Mouse (Mus musculus): ENCODE measurements around the gene Tmem179.

The Tmem179 gene

GRCm38 (mm10) chr12:112538356-112538755 is 21.8 kb upstream of the Tmem179 start:
- no peak for DNase-seq (ENCODE audit: low read depth in 1 of 2, low spot score in 2 of 2)

GRCm38 (mm10) chr12:112537233-112537632 is 20.7 kb upstream of the Tmem179 start:
- DNase-seq (ENCODE audit: low read depth in 1 of 2, low spot score in 2 of 2): no peak

- no peak for DNase-seq (ENCODE audit: low read depth in 1 of 2, low spot score in 2 of 2)
These were observed 17.2 kb upstream of the Tmem179 start for GRCm38 (mm10) chr12:112533758-112534157.

- no peak for DNase-seq (ENCODE audit: low read depth in 1 of 2, low spot score in 2 of 2)
These were observed 1.6 kb upstream of the Tmem179 start for GRCm38 (mm10) chr12:112518105-112518504.

- DNase-seq (ENCODE audit: low read depth in 1 of 2, low spot score in 2 of 2): no peak
These were observed 1.6 kb downstream of the Tmem179 start for GRCm38 (mm10) chr12:112514897-112515296.

GRCm38 (mm10) chr12:112510733-112511372 is 5.7 kb downstream of the Tmem179 start:
- DNase-seq (ENCODE audit: low read depth in 1 of 2, low spot score in 2 of 2): no peak

- no peak for DNase-seq (ENCODE audit: low read depth in 1 of 2, low spot score in 2 of 2)
These were observed 6.2 kb downstream of the Tmem179 start for GRCm38 (mm10) chr12:112510365-112510732.

- no peak for DNase-seq (ENCODE audit: low read depth in 1 of 2, low spot score in 2 of 2)
These were observed 8.6 kb downstream of the Tmem179 start for GRCm38 (mm10) chr12:112507984-112508383.

- DNase-seq (ENCODE audit: low read depth in 1 of 2, low spot score in 2 of 2): no peak
These were observed 9.3 kb downstream of the Tmem179 start for GRCm38 (mm10) chr12:112507264-112507663.

GRCm38 (mm10) chr12:112506267-112506666 is 10.3 kb downstream of the Tmem179 start:
- no peak for DNase-seq (ENCODE audit: low read depth in 1 of 2, low spot score in 2 of 2)

GRCm38 (mm10) chr12:112503003-112503771 is 13.4 kb downstream of the Tmem179 start:
- no peak for DNase-seq (ENCODE audit: low read depth in 1 of 2, low spot score in 2 of 2)

- DNase-seq (ENCODE audit: low read depth in 1 of 2, low spot score in 2 of 2): no peak
These were observed 17.9 kb downstream of the Tmem179 start for GRCm38 (mm10) chr12:112498683-112499082.

- no peak for DNase-seq (ENCODE audit: low read depth in 1 of 2, low spot score in 2 of 2)
These were observed 18.8 kb downstream of the Tmem179 start for GRCm38 (mm10) chr12:112497731-112498130.

GRCm38 (mm10) chr12:112496136-112496535 is 20.4 kb downstream of the Tmem179 start:
- DNase-seq (ENCODE audit: low read depth in 1 of 2, low spot score in 2 of 2): no peak

- no peak for DNase-seq (ENCODE audit: low read depth in 1 of 2, low spot score in 2 of 2)
These were observed 26.1 kb downstream of the Tmem179 start for GRCm38 (mm10) chr12:112490444-112490939.

GRCm38 (mm10) chr12:112489535-112489934 is 27.0 kb downstream of the Tmem179 start:
- no peak for DNase-seq (ENCODE audit: low read depth in 1 of 2, low spot score in 2 of 2)

GRCm38 (mm10) chr12:112489134-112489533 is 27.4 kb downstream of the Tmem179 start, which contains the start of gene A530016L24Rik:
Gene A530016L24Rik, plus strand, starts transcription at chr12:112489448.
- no peak for DNase-seq (ENCODE audit: low read depth in 1 of 2, low spot score in 2 of 2)

- DNase-seq (ENCODE audit: low read depth in 1 of 2, low spot score in 2 of 2): no peak
These were observed 42.8 kb downstream of the Tmem179 start for GRCm38 (mm10) chr12:112473777-112474176.

- no peak for DNase-seq (ENCODE audit: low read depth in 1 of 2, low spot score in 2 of 2)
These were observed 46.3 kb downstream of the Tmem179 start for GRCm38 (mm10) chr12:112470216-112470615.

- DNase-seq (ENCODE audit: low read depth in 1 of 2, low spot score in 2 of 2): no peak
These were observed 47.2 kb downstream of the Tmem179 start for GRCm38 (mm10) chr12:112469393-112469792.

GRCm38 (mm10) chr12:112467387-112467786 is 49.2 kb downstream of the Tmem179 start:
- DNase-seq (ENCODE audit: low read depth in 1 of 2, low spot score in 2 of 2): no peak

GRCm38 (mm10) chr12:112465928-112466327 is 50.6 kb downstream of the Tmem179 start:
- no peak for DNase-seq (ENCODE audit: low read depth in 1 of 2, low spot score in 2 of 2)

Data from monocyte, adult 2 months (primary cell).